Mouse (Mus musculus): ENCODE measurements at regions not wholly inside any gene's neighbourhood (a gene's known extent, or its start where the extent isn't known, plus 50 kb on each side); places are given as distances from the start of the nearest gene placed in this dataset.

DNA sequence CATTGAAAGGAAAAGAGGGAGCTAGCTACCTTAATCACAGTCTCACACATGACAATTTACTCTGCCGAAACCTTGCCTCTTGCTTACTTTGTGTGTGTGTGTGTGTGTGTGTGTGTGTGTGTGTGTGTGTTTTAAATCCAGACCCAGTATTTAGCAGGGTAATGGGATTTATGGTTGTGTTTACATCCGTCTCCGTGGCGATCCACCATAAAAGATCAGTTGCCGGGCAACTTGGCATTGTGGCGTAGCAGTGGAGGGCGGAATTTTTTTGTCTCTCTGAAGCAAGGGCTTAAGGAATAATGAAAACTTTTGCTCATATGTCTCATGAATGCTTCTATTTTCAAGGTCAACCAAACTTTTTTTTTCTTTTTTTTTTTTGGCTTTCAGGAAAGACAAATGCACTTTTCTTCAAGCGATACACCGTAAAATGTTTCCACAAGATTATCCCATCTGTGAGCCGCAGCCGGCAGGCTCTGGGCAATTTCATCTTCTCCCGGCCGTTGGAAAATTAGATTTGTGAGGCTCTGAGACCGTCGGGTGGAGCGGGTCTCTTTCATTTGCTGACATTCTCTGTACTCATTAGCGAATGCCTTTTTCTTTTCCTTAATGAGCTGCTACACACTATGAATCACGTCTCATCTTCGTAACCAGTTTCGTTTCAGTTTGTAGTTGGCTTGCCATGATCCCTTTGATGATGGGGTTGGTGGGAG, 53.9 kb upstream of the Ptch1 start:
- no peak for DNase-seq

DNA sequence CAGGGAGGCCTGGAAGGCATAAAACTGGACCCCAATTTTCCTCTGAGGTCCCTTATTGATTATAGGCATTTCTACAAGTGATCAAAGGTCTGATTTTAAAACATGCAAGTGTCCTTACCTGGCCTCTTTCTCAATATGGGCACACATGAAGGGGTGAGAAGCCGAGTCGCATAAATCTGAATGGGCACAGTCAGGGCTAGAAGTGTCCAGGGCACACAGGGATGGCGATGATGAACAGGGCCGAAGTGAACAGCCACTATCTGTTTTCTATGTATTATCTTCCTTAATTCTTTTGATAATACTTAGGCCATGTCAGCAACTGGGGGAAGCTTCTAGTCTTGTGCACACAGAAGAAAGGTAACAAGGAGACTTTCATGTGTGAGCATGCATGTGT, 54.5 kb upstream of the Ptch1 start:
- DNase-seq, result no peak

DNA sequence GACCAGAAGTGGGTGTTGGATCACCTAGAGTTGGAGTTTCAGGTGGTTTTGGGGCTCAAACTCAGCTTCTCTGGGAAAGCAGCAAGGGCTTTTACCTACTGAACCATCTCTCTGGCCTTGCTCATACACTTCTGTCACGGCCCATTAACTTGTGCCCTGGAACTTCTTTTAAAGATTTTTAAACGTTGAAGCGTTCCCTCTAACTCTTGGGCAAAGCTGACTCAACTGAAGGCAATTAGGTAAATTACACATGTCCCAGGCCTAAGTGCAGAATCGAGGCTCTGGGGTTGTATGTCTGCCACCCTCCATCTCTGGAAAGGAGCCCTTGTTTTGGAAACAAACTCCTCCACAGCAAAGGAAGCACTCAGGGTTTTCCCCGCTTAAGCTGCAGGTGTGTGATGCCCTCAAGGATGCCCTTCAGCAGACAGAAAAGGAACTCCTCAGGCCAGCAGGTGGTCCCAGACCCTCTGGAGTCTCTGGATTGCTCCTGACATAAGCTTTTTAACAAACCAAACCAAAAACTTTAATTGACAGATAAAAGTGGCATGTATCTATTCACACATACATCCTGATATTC, 58.5 kb upstream of the Ptch1 start:
- no peak for DNase-seq

DNA sequence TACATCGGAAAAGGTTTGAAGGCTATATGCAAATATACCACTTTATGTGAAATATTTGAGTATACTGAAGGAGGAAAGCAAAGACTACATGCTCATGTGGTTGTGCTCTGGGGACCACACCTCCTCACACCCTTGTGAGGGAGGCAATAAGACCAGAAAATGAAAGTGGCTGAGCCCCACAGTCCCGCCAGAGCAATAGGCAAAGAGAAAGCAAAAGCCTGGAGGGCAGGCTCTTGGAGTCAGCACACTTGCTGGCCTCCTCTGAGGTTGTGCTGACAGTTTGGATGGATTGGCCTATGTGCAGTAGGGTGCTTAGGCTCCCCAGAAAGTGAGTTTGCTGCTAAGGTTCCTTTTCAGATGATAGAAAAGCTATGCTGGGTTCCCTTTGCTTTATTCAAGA, 60.9 kb upstream of the Ptch1 start:
- DNase-seq, result no peak

DNA sequence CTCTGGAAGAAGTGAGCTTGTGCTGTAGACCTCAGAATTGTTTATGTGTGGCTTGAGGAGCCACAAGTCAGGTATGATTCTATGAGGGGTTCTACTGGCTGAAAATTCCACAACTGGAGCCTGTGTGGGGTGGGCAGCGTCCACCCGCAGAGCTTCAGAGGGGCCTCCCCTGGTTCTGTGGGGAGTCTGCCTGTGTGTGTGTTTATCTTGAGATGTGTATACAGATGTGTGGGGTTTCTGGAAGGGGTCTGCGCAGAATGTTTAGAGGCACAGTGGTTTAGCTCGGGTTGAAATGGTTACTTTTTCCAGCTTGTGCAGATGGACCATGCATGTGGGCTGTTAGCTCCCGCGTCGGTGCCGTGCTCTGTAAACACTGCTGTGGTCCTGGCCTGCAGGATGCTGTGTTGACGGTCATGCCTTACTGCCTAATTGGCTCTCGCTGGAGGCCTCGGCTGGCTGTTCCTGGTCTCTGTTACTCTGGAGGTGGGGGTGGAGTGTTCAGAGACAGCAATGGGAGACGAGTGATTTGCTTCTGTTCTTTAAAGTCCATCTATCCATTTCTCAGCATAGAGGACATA, 68.3 kb upstream of the Ptch1 start:
- no peak for DNase-seq

- peak; percentile 3 for DNase-seq
These were observed 69.2 kb upstream of the Ptch1 start for GRCm38 (mm10) chr13:63642617-63643016.

DNA sequence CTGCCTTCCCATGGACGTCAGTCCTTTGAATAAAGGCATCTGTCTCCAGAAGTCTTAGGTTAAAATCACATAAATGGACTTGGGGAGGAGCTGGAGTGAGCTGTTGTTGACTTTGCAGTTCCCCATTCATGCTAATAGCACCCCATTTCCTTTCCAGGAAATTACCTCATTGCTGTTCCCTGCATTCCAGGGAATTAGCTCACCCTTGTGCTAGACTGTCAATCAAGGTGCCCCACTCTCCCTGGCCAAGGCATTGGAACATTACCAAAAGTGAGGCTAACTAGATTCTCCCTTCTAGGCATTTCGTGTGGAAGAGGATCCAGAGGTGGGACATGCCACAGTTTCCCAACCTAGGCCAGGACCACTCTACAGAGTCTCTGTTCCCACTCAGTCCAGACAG, 70.0 kb upstream of the Ptch1 start:
- no peak for DNase-seq

- no peak for DNase-seq
These were observed 70.9 kb upstream of the Ptch1 start for GRCm38 (mm10) chr13:63644308-63644707.

GRCm38 (mm10) chr13:63649058-63649647, 75.8 kb upstream of the Ptch1 start:
- DNase-seq, result no peak

GRCm38 (mm10) chr13:63654514-63654913, 81.1 kb upstream of the Ptch1 start:
- no peak for DNase-seq

DNA sequence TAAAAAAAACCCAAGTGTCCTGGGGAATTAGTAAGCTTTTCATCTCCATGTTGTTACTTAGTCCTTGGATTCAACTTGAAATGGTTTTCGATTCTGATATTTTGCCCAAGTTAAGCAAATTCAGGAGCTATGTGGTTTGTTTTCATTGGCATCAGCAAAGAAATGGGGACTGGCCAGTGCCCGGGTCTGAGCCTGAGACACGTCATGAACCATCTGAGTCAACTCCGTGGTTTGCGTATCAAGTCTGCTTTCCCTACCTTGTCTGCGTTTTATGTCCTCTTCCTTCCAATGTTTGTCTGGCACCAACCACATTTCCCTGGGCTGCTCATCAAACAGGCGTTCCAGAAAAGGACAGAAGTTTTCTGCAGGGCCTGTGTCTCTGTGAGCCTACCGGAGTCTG, 83.7 kb upstream of the Ptch1 start:
- DNase-seq, result no peak

DNA sequence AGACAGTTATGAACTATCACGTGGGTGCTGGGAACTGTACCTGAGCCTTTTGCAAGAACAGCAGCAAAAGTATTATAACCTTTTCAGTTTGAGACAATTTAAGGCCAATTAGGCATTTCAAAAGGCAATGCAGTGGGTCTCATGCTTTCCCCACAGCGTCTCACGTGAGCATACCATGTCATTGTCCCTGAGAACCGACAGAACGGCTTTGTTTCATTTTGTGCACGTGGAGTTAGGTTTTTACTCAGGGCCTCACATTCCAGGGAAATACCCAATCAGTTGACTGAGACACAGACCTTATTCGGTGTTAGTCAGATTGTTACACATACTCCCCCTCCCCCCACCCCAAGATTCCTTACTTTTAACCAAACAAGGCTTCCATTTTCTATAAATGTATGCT, 86.0 kb upstream of the Ptch1 start:
- DNase-seq, result no peak

GRCm38 (mm10) chr13:63660431-63660830, 87.0 kb upstream of the Ptch1 start:
- no peak for DNase-seq

DNA sequence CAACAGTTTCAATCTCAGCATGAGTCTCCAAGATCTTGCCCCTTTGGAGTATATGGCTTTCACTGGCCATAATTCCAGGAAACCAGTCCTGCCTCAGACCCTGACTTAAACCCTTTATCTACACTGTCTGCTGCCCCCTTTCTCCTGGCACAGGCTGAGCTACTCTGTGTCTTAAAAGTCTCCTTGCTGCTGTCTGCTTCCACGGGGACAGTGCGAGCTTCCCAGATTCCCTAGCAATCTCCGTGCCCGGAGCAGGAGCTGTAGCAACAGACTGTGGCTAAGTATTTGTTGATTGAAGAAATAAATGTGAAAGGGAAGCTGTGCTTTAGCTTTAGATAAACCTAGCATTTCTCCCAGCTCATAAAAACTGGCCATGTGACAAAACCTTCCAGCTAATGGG, 95.2 kb upstream of the Ptch1 start:
- DNase-seq, result no peak

GRCm38 (mm10) chr13:63669031-63669430, 95.6 kb upstream of the Ptch1 start:
- DNase-seq, result no peak

- DNase-seq, result no peak
These were observed 99.0 kb upstream of the Ptch1 start for GRCm38 (mm10) chr13:63672425-63672824.

GRCm38 (mm10) chr13:63677696-63678095, 104.3 kb upstream of the Ptch1 start:
- no peak for DNase-seq

DNA sequence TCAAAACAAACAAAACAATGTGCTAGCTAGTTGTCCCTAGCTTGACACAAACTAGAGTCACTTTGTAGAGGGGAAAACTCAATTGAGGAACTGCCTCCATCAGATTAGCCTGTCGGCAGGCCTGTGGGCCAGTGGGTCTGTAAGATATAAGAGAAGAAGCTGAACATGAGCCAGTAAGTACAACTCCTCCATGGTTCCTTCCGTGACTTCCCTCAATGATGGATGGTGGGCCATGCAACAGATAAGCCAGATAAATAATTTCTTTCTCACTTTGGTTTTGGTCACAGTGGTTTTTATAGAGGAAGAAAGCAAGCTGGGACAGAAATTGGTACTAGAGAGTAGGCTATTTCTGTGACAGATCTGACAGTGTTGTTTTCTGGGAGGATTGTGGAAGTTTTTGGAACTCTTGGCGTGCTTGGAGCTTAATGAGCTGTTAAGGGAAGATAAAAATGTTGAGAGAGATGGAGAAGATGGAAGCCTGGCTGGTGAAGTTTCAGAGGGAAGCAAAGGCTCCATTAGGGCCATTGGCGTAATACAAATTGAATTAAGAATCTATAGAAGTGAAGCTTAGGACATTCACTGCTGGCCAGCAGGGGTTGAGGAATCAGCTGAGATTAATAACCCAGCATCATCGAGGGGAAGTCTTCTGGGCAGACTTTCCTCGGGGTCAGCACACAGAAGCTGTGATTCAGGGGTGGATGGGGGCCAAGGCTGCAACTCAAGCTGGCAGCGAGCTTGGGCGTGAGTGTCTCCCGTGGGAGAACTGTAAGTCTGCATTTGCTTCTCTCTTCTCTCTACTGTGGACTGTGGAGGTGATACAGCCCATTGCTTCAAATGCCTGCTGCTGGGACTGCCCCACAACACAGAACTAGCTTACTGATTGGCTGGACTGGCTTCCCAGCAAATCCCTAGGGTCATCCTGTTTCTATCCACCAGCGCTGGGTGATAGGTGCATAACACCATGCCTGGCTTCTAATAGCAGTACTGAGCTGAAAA, 105.2 kb upstream of the Ptch1 start:
- DNase-seq, result no peak

DNA sequence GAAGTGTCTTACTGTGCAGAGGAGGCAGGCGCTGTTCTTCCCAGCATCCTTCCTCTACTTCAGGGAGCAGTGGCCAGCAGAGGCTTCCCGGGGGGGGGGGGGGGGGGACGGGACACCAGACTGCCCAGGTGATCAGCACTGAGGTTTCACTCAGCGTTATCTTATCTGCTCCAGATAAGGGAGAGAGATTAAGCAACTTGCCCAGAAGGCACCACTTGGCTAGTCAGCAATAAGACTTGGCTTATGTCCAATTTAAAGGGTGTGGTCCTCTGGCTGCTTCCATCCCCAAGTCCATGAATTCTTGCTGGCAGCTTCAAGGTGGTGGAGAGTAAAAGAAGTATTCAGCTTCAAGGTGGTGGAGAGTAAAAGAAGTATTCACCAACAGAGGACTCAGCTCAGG, 108.9 kb upstream of the Ptch1 start:
- DNase-seq, result no peak

DNA sequence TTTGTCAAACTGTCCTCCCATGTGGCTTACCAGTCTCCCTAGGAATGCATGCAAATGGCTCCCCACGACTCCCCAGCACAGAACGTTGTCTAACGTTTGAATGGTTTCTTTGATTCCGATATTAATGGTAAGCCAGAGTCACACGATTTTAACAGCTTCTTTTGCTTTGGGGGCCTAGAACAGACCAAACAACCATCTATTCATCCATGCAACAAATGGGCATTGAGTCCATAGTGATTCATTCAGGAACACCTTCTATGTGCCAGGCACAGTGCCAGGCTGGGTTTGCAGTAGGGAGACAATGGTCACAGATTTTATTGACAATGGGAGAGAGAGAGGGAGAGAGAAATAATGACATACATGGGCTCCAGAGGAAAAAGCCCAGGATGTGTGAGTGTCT, 118.6 kb upstream of the Ptch1 start:
- peak; percentile 28 for DNase-seq

DNA sequence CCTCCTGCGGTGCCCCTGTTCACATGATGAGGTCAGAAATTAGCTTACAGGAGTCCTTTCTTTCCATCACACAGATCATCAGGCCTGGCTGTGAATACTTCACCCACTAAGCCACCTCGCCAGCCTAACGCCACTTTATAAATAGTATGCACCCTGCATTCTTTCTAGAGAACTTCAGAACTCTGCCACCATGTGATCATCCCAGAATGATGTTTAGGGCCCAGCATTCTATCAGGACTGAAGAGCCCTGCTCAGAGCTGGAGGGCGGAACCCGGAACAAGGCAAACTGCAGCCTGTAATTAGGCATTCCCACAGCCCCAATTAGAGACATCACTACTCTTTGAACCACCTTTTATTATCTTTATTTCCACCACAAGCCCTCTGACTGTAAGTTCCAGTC, 120.2 kb upstream of the Ptch1 start:
- DNase-seq, result no peak

DNA sequence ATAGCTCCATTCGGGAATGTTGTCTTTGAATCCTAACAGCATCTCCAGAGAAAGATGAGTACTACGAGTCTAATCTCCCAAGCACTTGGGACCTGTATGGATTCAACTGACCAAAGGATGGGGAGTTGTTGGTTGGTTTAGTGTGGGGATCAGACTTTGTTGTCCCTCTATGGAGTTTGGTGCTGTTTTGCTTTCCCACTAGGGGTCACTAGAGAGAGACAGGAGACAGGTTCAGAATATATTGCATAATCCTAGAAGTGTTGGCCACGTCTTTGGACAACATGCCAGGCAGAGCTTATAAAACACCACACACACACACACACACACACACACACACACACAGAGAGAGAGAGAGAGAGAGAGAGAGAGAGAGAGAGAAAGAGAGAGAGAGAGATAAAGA, 118.6 kb upstream of the Ercc6l2 start:
- DNase-seq, result peak; percentile 11

GRCm38 (mm10) chr13:63699624-63700023, 115.4 kb upstream of the Ercc6l2 start:
- no peak for DNase-seq
